Mouse (Mus musculus): ENCODE data around the gene Syt5. TPM values are rescaled to one million over a fixed set of nuclear protein-coding genes. Genes with fewer than 3 reads are reported as not detected.

Syt5 gene
- total RNA-seq, 2 experiments from 2014 or later, result 205 to 208 TPM

DNA sequence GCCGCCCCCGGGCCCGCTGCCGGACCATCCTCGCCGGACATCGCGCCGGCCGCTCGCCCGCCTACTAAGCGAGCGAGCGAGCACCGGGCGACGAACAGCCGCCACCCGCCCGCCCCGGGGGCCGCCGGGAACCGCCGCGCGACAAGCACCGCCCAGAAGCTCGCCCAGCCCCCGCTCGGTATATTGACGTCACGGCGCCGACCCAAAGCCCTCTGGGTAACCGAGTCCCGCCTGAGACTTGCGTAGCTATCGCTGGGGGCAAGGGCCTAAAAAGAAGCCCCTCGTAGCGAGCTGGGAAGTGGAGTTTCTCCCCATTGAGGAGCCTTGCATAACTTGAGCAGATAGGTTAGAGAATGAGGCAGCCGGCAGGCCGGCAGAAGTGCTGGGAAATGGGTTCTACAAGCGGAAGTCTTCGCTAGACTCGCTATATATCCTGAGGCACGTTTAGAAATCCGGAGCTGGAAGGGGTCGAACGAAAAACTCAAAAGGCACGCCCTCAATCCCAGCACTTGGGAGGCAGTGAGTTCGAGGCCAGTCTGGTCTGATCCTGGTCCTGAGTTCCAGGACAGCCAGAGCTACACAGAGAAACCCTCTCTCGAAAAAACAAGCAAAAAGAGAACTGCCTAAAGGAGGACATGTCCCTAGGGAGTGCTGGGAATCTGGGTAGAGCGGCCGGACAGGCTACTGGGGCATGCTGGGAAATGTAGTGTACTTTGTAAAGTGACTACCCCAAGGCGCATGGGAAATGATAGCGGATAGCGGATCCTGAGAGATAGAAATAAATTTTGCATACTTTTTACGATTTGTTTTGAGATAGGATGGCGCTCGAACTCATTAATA is 45.6 kb downstream of the Syt5 start, which contains the start of gene Ppp1r12c:
Gene Ppp1r12c, minus strand, starts transcription at position 123 of the 840 bp plus-strand sequence.
- peak; percentile 97 for DNase-seq
- intact Hi-C loops (cut with DNase I), result no loop called here

GRCm38 (mm10) chr7:4500892-4501471 is 46.4 kb downstream of the Syt5 start:
- peak; percentile 58 for DNase-seq
- intact Hi-C loops (cut with DNase I), result no loop called here

- intact Hi-C loops (cut with DNase I), result no loop called here
- no peak for DNase-seq
Observed at GRCm38 (mm10) chr7:4499034-4499433, 48.3 kb downstream of the Syt5 start.

- peak; percentile 74 for DNase-seq
- intact Hi-C loops (cut with DNase I), result no loop called here
Observed at GRCm38 (mm10) chr7:4498251-4498650, 49.1 kb downstream of the Syt5 start.

DNA sequence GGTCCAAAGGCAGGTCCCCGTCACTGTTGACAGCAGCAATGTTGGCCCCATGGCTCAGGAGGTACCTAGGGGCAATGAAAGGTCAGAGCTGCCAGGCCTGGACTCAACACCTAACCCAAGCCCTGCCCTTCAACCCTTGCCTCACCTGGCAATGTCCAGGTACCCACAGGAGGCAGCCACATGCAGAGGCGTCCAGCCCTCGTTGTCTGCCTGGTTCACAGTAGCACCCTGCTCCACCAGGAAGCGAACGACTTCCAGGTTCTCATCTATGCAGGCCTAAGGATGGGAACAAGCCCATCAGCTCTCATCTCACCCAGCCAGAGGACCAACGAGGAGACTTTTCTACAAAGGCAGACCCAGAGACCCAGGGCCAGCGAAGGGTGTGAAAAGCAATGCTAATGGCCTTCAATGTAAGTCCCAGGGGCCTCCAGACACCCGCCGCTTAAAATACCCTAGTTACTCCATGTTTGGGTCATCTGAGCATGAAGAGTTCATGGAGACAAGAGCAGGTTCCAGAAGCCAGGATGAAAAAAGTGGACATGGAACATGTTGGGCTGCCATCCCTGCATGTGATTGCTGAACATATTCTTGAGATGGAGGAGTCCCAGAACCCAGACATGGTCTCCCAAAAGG is 50.0 kb downstream of the Syt5 start:
- DNase-seq, result no peak
- intact Hi-C loops (cut with DNase I), result no loop called here

- no peak for DNase-seq
- intact Hi-C loops (cut with DNase I), result no loop called here
Observed at GRCm38 (mm10) chr7:4496468-4496867, 50.9 kb downstream of the Syt5 start.

GRCm38 (mm10) chr7:4493991-4494390 is 53.4 kb downstream of the Syt5 start:
- no peak for DNase-seq
- intact Hi-C loops (cut with DNase I), result no loop called here

GRCm38 (mm10) chr7:4492284-4493224 is 54.8 kb downstream of the Syt5 start:
- intact Hi-C loops (cut with DNase I), result no loop called here
- DNase-seq, result no peak

GRCm38 (mm10) chr7:4491308-4491707 is 56.0 kb downstream of the Syt5 start:
- DNase-seq, result no peak
- intact Hi-C loops (cut with DNase I), result no loop called here

Small RNA genes within 50 kb of the gene (microRNA-seq; reads per million reads assigned to microRNA genes)
- gene Gm23577, result not detected

Other genes with a start within 250 kb of the Syt5 start
- gene Ncr1, start 209.8 kb downstream of the Syt5 start, total RNA-seq (2021), result not detected
- not detected for gene Gp6, start 149.8 kb downstream of the Syt5 start, total RNA-seq (2021)
- 10 to 100 TPM; 42.4 to 45.0 TPM for gene Rdh13, start 101.9 kb downstream of the Syt5 start, total RNA-seq (2021)
- gene Eps8l1, start 86.9 kb downstream of the Syt5 start, total RNA-seq (2021), result 1 to 10 TPM; 5.1 to 8.0 TPM
- 100 to 1,000 TPM; 123 to 135 TPM for gene Ppp1r12c, start 45.9 kb downstream of the Syt5 start, total RNA-seq (2021)
- gene Tnnt1, start 31.2 kb downstream of the Syt5 start, total RNA-seq (2021), result 1 to 10 TPM in 1 of 2 experiments, under 1 TPM in 1; 0.89 to 1.0 TPM
- gene Tnni3, start 23.3 kb downstream of the Syt5 start, total RNA-seq (2021), result 1 to 10 TPM; 1.8 to 2.0 TPM
- gene Dnaaf3, start 15.1 kb downstream of the Syt5 start, total RNA-seq (2021), result under 1 TPM; 0.50 to 0.77 TPM
- 1 to 10 TPM; 1.7 to 2.1 TPM for gene Ptprh, start 56.5 kb upstream of the Syt5 start, total RNA-seq (2021)
- 10 to 100 TPM; 12.5 to 14.8 TPM for gene Tmem86b, start 83.9 kb upstream of the Syt5 start, total RNA-seq (2021)
- gene Ppp6r1, start 111.5 kb upstream of the Syt5 start, total RNA-seq (2021), result 10 to 100 TPM; 87.9 to 89.1 TPM
- 100 to 1,000 TPM in 1 of 2 experiments, 10 to 100 TPM in 1; 99.7 to 111 TPM for gene Hspbp1, start 137.5 kb upstream of the Syt5 start, total RNA-seq (2021)
- gene Brsk1, start 143.1 kb upstream of the Syt5 start, total RNA-seq (2021), result 100 to 1,000 TPM; 258 to 262 TPM
- not detected for gene Tmem150b, start 177.7 kb upstream of the Syt5 start, total RNA-seq (2021)
- gene Kmt5c, start 192.6 kb upstream of the Syt5 start, total RNA-seq (2021), result 10 to 100 TPM; 53.2 to 58.9 TPM
- 1 to 10 TPM; 7.3 to 8.8 TPM for gene Cox6b2, start 205.6 kb upstream of the Syt5 start, total RNA-seq (2021)
- gene Fam71e2, start 223.8 kb upstream of the Syt5 start, total RNA-seq (2021), result not detected
- gene Il11, start 235.3 kb upstream of the Syt5 start, total RNA-seq (2021), result 1 to 10 TPM in 1 of 2 experiments, under 1 TPM in 1; 0.82 to 1.2 TPM
- gene Tmem190, start 235.4 kb upstream of the Syt5 start, total RNA-seq (2021), result not detected
- 1 to 10 TPM; 5.5 to 6.0 TPM for gene Tmem238, start 242.1 kb upstream of the Syt5 start, total RNA-seq (2021)
- 100 to 1,000 TPM; 603 to 645 TPM for gene Rpl28, start 245.3 kb upstream of the Syt5 start, total RNA-seq (2021)